Mouse (Mus musculus) myocyte (in vitro differentiated cells): ENCODE measurements around the gene Duoxa2. TPM values are rescaled to one million over a fixed set of nuclear protein-coding genes. Genes with fewer than 3 reads are reported as not detected.

Experiments used
- H3K27me3 ChIP-seq: one replicate; pipeline ENCODE4 v1.6.1; 2011; ENCODE audit not compliant: control insufficient read depth, insufficient read depth, insufficient read length
- H3K36me3 ChIP-seq: one replicate; pipeline ENCODE4 v1.6.1; 2011; ENCODE audit not compliant: control insufficient read depth, insufficient read depth
- H3K4me2 ChIP-seq: one replicate; pipeline ENCODE4 v1.6.1; 2011; ENCODE audit warnings: low read depth, control low read depth
- H3K4me3 ChIP-seq: one replicate; pipeline ENCODE4 v1.5.1; 2011; ENCODE audit warnings: mild to moderate bottlenecking, control low read depth, moderate library complexity
- H3K79me2 ChIP-seq: one replicate; pipeline ENCODE4 v1.6.1; 2011; ENCODE audit not compliant: control insufficient read depth, insufficient read depth
- H3ac ChIP-seq: one replicate; pipeline ENCODE4 v1.6.1; 2011; ENCODE audit not compliant: control insufficient read depth, insufficient read length
- CEBPB ChIP-seq: IDR thresholded peaks from 2 replicates; pipeline ENCODE4 v1.6.1; 2011; ENCODE audit warnings: mild to moderate bottlenecking, moderate library complexity; ENCODE audit not compliant: poor library complexity, insufficient read depth, severe bottlenecking
- E2F4 ChIP-seq: IDR thresholded peaks from one replicate; pipeline ENCODE4 v1.6.1; 2011; ENCODE audit warnings: mild to moderate bottlenecking, control low read depth, moderate library complexity; ENCODE audit not compliant: insufficient read depth
- MAX ChIP-seq: IDR thresholded peaks from one replicate; pipeline ENCODE4 v1.6.1; 2011; ENCODE audit warnings: low read depth, mild to moderate bottlenecking, control low read depth
- MYOD1 ChIP-seq, 3 experiments: IDR thresholded peaks; one replicate each; pipeline ENCODE4 v1.6.1; 2011; ENCODE audit warnings: control low read depth in 2 of 3, low read depth in 2 of 3, mild to moderate bottlenecking in 2 of 3, moderate library complexity in 1 of 3; ENCODE audit not compliant: insufficient read length in 2 of 3, control insufficient read depth in 1 of 3
- MYOG ChIP-seq, 3 experiments: IDR thresholded peaks; one replicate each; pipeline ENCODE4 v1.6.1; 2011; ENCODE audit warnings: control low read depth in 2 of 3, low read depth in 2 of 3, mild to moderate bottlenecking in 2 of 3; ENCODE audit not compliant: insufficient read length in 2 of 3, control insufficient read depth in 1 of 3, insufficient read depth in 1 of 3
- POLR2A ChIP-seq: IDR thresholded peaks from one replicate; pipeline ENCODE4 v1.6.1; 2011; ENCODE audit warnings: low read depth, mild to moderate bottlenecking, control low read depth, moderate library complexity; ENCODE audit not compliant: insufficient read length
- POLR2AphosphoS2 ChIP-seq: IDR thresholded peaks from one replicate; pipeline ENCODE4 v1.6.1; 2011; ENCODE audit warnings: low read depth, control low read depth; ENCODE audit not compliant: insufficient read length
- REST ChIP-seq: IDR thresholded peaks from one replicate; pipeline ENCODE4 v1.6.1; 2011; ENCODE audit warnings: mild to moderate bottlenecking, control low read depth, moderate library complexity; ENCODE audit not compliant: insufficient read depth, insufficient read length
- SRF ChIP-seq: IDR thresholded peaks from one replicate; pipeline ENCODE4 v1.6.1; 2011; ENCODE audit warnings: low read depth; ENCODE audit not compliant: control insufficient read depth, insufficient read length
- TCF12 ChIP-seq: IDR thresholded peaks from one replicate; pipeline ENCODE4 v1.6.1; 2011; ENCODE audit warnings: mild to moderate bottlenecking, control low read depth; ENCODE audit not compliant: poor library complexity, insufficient read depth, severe bottlenecking
- TCF3 ChIP-seq: IDR thresholded peaks from one replicate; pipeline ENCODE4 v1.6.1; 2011; ENCODE audit warnings: low read depth, control low read depth; ENCODE audit not compliant: insufficient read length
- USF1 ChIP-seq: IDR thresholded peaks from one replicate; pipeline ENCODE4 v1.6.1; 2011; ENCODE audit warnings: low read depth, mild to moderate bottlenecking, control low read depth, moderate library complexity
- polyA plus RNA-seq: library from polyadenylated mRNA; unstranded; fragments of >200 nt; fragmentation: generic; extraction: Trizol; gene quantifications from one replicate; pipeline ENCODE4 v1.2.1, GENCODE M21; 2012; ENCODE audit warnings: missing spikeins

The Duoxa2 gene
- polyA plus RNA-seq, 1 experiment = not detected

DNA sequence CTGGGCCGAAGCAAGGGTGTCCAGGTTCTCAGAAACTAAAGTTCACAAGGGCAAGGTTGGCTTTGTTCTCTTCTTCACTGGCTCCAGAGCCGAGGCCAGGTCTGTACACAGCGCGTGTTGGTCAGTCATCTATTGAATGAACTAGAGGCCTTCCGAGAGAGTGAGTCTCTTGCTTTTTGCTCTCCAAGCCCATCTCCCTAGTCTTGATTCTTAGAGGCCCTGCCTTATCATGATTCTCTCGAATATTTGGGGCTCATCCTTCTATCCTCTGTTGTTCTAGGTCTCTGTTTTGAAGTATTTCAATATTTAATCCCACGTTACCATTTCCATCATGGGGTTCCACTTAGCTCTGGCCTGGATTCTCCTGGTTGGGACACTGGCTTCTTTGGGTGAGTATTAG is 16.7 kb downstream of the Duoxa2 start, which contains the start of gene Duox1:
Gene Duox1 (plus strand): TSS at position 301 of the 400 bp plus-strand sequence.
- Histone ChIP-seq H3K4me2 (no peak within 1 kb of the TSS), H3K27me3 (no peaks in the 10 kb centered on the region), H3ac (no peak within 1 kb of the TSS), H3K36me3 (no peaks in the 10 kb centered on the region), H3K79me2 (no peaks in the 10 kb centered on the region), H3K4me3 (no peak within 1 kb of the TSS)
- TF ChIP-seq POLR2A = no peak
- no peak for TF ChIP-seq E2F4
- no peak for TF ChIP-seq POLR2AphosphoS2
- no peak for TF ChIP-seq REST
- TF ChIP-seq CEBPB = no peak
- no peak for TF ChIP-seq USF1
- no peak for TF ChIP-seq MYOD1 (IDR thresholded peaks at IDR 0.05; ENCODE audit: control insufficient read depth in 1 of 3, insufficient read length in 2 of 3, low read depth in 2 of 3)
- TF ChIP-seq MYOG (IDR thresholded peaks at IDR 0.05; ENCODE audit: control insufficient read depth in 1 of 3, insufficient read depth in 1 of 3, insufficient read length in 2 of 3, low read depth in 2 of 3) = no peak
- no peak for TF ChIP-seq SRF
- TF ChIP-seq TCF3 = no peak
- TF ChIP-seq TCF12 = no peak

GRCm38 (mm10) chr2:122317384-122317783 is 18.7 kb downstream of the Duoxa2 start:
- TF ChIP-seq USF1 (no peak), MYOD1 (IDR thresholded peaks at IDR 0.05; ENCODE audit: control insufficient read depth in 1 of 3, insufficient read length in 2 of 3, low read depth in 2 of 3) (peak in 1 of 3 experiments; percentile 68), MYOG (IDR thresholded peaks at IDR 0.05; ENCODE audit: control insufficient read depth in 1 of 3, insufficient read depth in 1 of 3, insufficient read length in 2 of 3, low read depth in 2 of 3) (peak in 2 of 3 experiments; percentile 18 to 73)
- no peak overlapping the region for H3K4me2 ChIP-seq
- H3K27me3 ChIP-seq = no peaks in the 10 kb centered on the region
- no peak overlapping the region for H3K4me3 ChIP-seq
- no peaks in the 10 kb centered on the region for H3K36me3 ChIP-seq
- H3ac ChIP-seq = no peak overlapping the region
- H3K79me2 ChIP-seq = no peaks in the 10 kb centered on the region

DNA sequence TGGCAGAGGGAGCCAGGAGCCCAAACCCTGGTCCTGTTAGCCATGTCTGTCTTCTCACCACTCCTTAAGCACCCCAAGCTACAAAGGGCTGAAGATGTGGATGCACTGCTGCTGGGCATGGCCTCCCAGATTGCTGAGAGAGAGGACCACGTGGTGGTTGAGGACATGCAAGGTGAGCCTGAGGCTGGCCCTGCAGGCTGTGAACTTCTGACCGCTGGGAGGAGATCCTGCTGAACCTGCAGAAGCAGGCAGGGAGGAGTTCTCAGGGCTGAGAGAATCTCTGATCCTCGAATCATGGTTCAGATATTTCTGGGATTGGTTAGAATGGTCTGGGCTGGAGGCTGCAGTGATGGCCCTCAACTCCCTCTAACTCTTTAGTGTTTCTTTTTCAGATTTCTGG is 25.3 kb downstream of the Duoxa2 start:
- TF ChIP-seq USF1 (no peak), CEBPB (no peak), MYOG (IDR thresholded peaks at IDR 0.05; ENCODE audit: control insufficient read depth in 1 of 3, insufficient read depth in 1 of 3, insufficient read length in 2 of 3, low read depth in 2 of 3) (no peak), MYOD1 (IDR thresholded peaks at IDR 0.05; ENCODE audit: control insufficient read depth in 1 of 3, insufficient read length in 2 of 3, low read depth in 2 of 3) (no peak), POLR2A (no peak), REST (no peak), SRF (no peak), TCF12 (no peak), TCF3 (no peak), E2F4 (no peak), MAX (no peak), POLR2AphosphoS2 (no peak)

GRCm38 (mm10) chr2:122324586-122324985 is 25.9 kb downstream of the Duoxa2 start:
- Histone ChIP-seq H3K27me3 (no peaks in the 10 kb centered on the region), H3K36me3 (no peaks in the 10 kb centered on the region), H3K4me3 (no peak overlapping the region), H3ac (no peak overlapping the region), H3K79me2 (no peaks in the 10 kb centered on the region), H3K4me2 (no peak overlapping the region)
- TF ChIP-seq USF1 (no peak), MYOD1 (IDR thresholded peaks at IDR 0.05; ENCODE audit: control insufficient read depth in 1 of 3, insufficient read length in 2 of 3, low read depth in 2 of 3) (no peak), POLR2A (no peak), MAX (no peak), MYOG (IDR thresholded peaks at IDR 0.05; ENCODE audit: control insufficient read depth in 1 of 3, insufficient read depth in 1 of 3, insufficient read length in 2 of 3, low read depth in 2 of 3) (no peak), SRF (no peak), REST (no peak), POLR2AphosphoS2 (no peak)

More for the DNA sequence above, 25.3 kb downstream of the Duoxa2 start:
- no peaks in the 10 kb centered on the region for H3K27me3 ChIP-seq
- H3K79me2 ChIP-seq = no peaks in the 10 kb centered on the region
- H3ac ChIP-seq = no peak overlapping the region
- no peak overlapping the region for H3K4me2 ChIP-seq
- no peak overlapping the region for H3K4me3 ChIP-seq
- H3K36me3 ChIP-seq = no peaks in the 10 kb centered on the region

- H3K27me3 ChIP-seq = no peaks in the 10 kb centered on the region
- H3ac ChIP-seq = no peak overlapping the region
- TF ChIP-seq TCF3 (no peak), POLR2AphosphoS2 (no peak), MYOG (IDR thresholded peaks at IDR 0.05; ENCODE audit: control insufficient read depth in 1 of 3, insufficient read depth in 1 of 3, insufficient read length in 2 of 3, low read depth in 2 of 3) (no peak), USF1 (no peak), POLR2A (no peak), MAX (no peak), TCF12 (no peak), CEBPB (no peak), REST (no peak), E2F4 (no peak), MYOD1 (IDR thresholded peaks at IDR 0.05; ENCODE audit: control insufficient read depth in 1 of 3, insufficient read length in 2 of 3, low read depth in 2 of 3) (no peak), SRF (no peak)
- H3K4me3 ChIP-seq = no peak overlapping the region
- H3K79me2 ChIP-seq = no peaks in the 10 kb centered on the region
- no peak overlapping the region for H3K4me2 ChIP-seq
- no peaks in the 10 kb centered on the region for H3K36me3 ChIP-seq
These were observed 26.7 kb downstream of the Duoxa2 start for GRCm38 (mm10) chr2:122325361-122325760.
